Mouse (Mus musculus) gastrocnemius, postnatal 10 days (tissue): ENCODE results near the gene Rasip1. TPM values are rescaled to one million over a fixed set of nuclear protein-coding genes. Genes with fewer than 3 reads are reported as not detected.

Experiments
- DNase-seq: peaks from one replicate; pipeline ENCODE4 v3.0.0; 2021; ENCODE audit warnings: mixed read lengths
- long read RNA-seq, 2 experiments: library from polyadenylated mRNA; stranded (forward); transcript quantifications; one replicate each; pipeline ENCODE4 v2.0.0; 2021
- total RNA-seq, 2 experiments: library from RNA; stranded (reverse); gene quantifications; 2 replicates each; pipeline ENCODE4 v1.2.3; 2021

Rasip1 gene
- total RNA-seq, result 10 to 100 TPM; 17.2 to 19.7 TPM
- long read RNA-seq, experiment 1, transcript Rasip1-201 (12 exons, 3,202 nt), result major isoform, 50 of 73 reads
- long read RNA-seq, experiment 1, partial matches to known transcripts, result 19 of 73 reads
- long read RNA-seq, experiment 1, other reads (novel, unspliced or antisense), result 4 of 73 reads
- long read RNA-seq, experiment 2, transcript Rasip1-201 (12 exons, 3,202 nt), result major isoform, 32 of 48 reads
- long read RNA-seq, experiment 2, partial matches to known transcripts, result 16 of 48 reads
- long read RNA-seq, experiment 2, other reads (novel, unspliced or antisense), result 0 of 48 reads

- DNase-seq, result no peak
Measured at GRCm38 (mm10) chr7:45627261-45627660, at the start of gene Rasip1. Gene Rasip1, plus strand, starts transcription at chr7:45627488.

- DNase-seq, result no peak
Measured at GRCm38 (mm10) chr7:45585923-45586322, 41.4 kb upstream of the Rasip1 start.

GRCm38 (mm10) chr7:45587631-45588592 is 39.4 kb upstream of the Rasip1 start:
- DNase-seq, result no peak

GRCm38 (mm10) chr7:45589173-45589572 is 38.1 kb upstream of the Rasip1 start:
- DNase-seq, result peak; percentile 91

GRCm38 (mm10) chr7:45589898-45590297 is 37.4 kb upstream of the Rasip1 start:
- no peak for DNase-seq

GRCm38 (mm10) chr7:45590874-45591273 is 36.4 kb upstream of the Rasip1 start:
- DNase-seq, result no peak

GRCm38 (mm10) chr7:45591880-45592279 is 35.4 kb upstream of the Rasip1 start:
- DNase-seq, result no peak

GRCm38 (mm10) chr7:45593118-45593815 is 34.0 kb upstream of the Rasip1 start:
- DNase-seq, result peak; percentile 74

GRCm38 (mm10) chr7:45595176-45595575 is 32.1 kb upstream of the Rasip1 start:
- no peak for DNase-seq

- DNase-seq, result no peak
Measured at GRCm38 (mm10) chr7:45596107-45596506, 31.2 kb upstream of the Rasip1 start.

- DNase-seq, result no peak
Measured at GRCm38 (mm10) chr7:45597013-45597412, 30.3 kb upstream of the Rasip1 start.

GRCm38 (mm10) chr7:45597527-45597926 is 29.8 kb upstream of the Rasip1 start:
- DNase-seq, result no peak

- no peak for DNase-seq
Measured at GRCm38 (mm10) chr7:45598960-45599879, 28.1 kb upstream of the Rasip1 start.

GRCm38 (mm10) chr7:45605704-45606289 is 21.5 kb upstream of the Rasip1 start:
- DNase-seq, result no peak

GRCm38 (mm10) chr7:45609511-45609910 is 17.8 kb upstream of the Rasip1 start:
- DNase-seq, result no peak

- DNase-seq, result peak; percentile 49
Measured at GRCm38 (mm10) chr7:45616277-45616676, 11.0 kb upstream of the Rasip1 start.

- no peak for DNase-seq
Measured at GRCm38 (mm10) chr7:45617042-45617695, 10.1 kb upstream of the Rasip1 start, which contains the start of gene Fut1. Gene Fut1, plus strand, starts transcription at chr7:45617289.

- DNase-seq, result no peak
Measured at GRCm38 (mm10) chr7:45618316-45618715, 9.0 kb upstream of the Rasip1 start.

GRCm38 (mm10) chr7:45619592-45619991 is 7.7 kb upstream of the Rasip1 start:
- no peak for DNase-seq

- no peak for DNase-seq
Measured at GRCm38 (mm10) chr7:45621443-45621842, 5.8 kb upstream of the Rasip1 start, which contains the start of gene Izumo1. Gene Izumo1, plus strand, starts transcription at chr7:45621811.
